Mouse (Mus musculus) G1E (cell line): ENCODE data around the gene Lhfpl2.

Source experiments
- CTCF ChIP-seq: IDR thresholded peaks from 2 replicates; pipeline ENCODE4 v1.5.1; 2012; ENCODE audit warnings: low read depth, low read length, inconsistent platforms, mixed read lengths
- GATA1 ChIP-seq: IDR thresholded peaks from 2 replicates; pipeline ENCODE4 v1.6.1; 2012; ENCODE audit warnings: borderline replicate concordance, low read length, inconsistent platforms, mixed read lengths
- POLR2AphosphoS5 ChIP-seq: IDR thresholded peaks from 2 replicates; pipeline ENCODE4 v1.6.1; 2012; ENCODE audit warnings: low read depth, low read length, inconsistent platforms; ENCODE audit not compliant: insufficient replicate concordance

DNA sequence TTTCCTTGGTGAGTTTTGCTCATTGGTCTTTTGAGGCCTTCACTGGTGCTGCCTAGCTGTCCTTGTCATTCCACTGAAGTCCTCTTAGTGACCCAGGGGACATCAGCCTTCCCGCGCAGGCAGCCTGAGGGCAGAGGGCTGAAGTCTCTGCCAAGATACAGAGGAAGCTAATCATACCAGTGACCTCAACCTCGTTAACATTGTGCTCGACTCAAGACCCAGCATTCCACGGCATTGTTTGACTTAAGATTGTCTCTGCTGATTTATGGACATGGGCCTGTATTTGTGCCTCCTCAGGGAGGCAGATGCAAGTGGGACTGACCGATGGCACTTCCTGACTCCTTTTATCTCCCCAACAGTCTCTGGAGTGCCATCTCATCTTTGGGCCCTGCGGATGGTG lies 7.0 kb downstream of the Lhfpl2 start:
- TF ChIP-seq CTCF (no peak), POLR2AphosphoS5 (no peak), GATA1 (no peak)
